Mouse (Mus musculus) hindbrain, postnatal 0 days (tissue): ENCODE results near the gene Myo1d. TPM values are rescaled to one million over a fixed set of nuclear protein-coding genes. Genes with fewer than 3 reads are reported as not detected.

Experiments used
- ATAC-seq: fragments of 200-750 bp; cut with Nextera tagmentation; 2 replicates; pipeline ENCODE4 v1.8.0; 2017; ENCODE audit warnings: mild to moderate bottlenecking, moderate TSS enrichment, moderate library complexity
- DNase-seq: peaks from one replicate; pipeline ENCODE4 v3.0.0-alpha.2; 2015; ENCODE audit warnings: low spot score
- H3K27ac ChIP-seq: fragments of 300-500 bp; sonication (generic); 2 replicates; pipeline ENCODE4 v1.5.1; 2014; ENCODE audit warnings: mild to moderate bottlenecking
- H3K27me3 ChIP-seq: fragments of 300-500 bp; sonication (generic); 2 replicates; pipeline ENCODE4 v1.6.1; 2014; ENCODE audit warnings: low read length, mixed read lengths; ENCODE audit not compliant: insufficient read depth
- H3K36me3 ChIP-seq: fragments of 300-500 bp; sonication (generic); 2 replicates; pipeline ENCODE4 v1.6.1; 2014; ENCODE audit warnings: low read length, mixed read lengths; ENCODE audit not compliant: insufficient read depth
- H3K4me1 ChIP-seq: fragments of 300-500 bp; sonication (generic); 2 replicates; pipeline ENCODE4 v1.6.1; 2014; ENCODE audit warnings: antibody characterized with exemption, low read length, mixed read lengths; ENCODE audit not compliant: insufficient read depth
- H3K4me2 ChIP-seq: fragments of 300-500 bp; sonication (generic); 2 replicates; pipeline ENCODE4 v1.6.1; 2014; ENCODE audit warnings: low read depth, mild to moderate bottlenecking, low read length, moderate library complexity, mixed read lengths
- H3K4me3 ChIP-seq: fragments of 300-500 bp; sonication (generic); 2 replicates; pipeline ENCODE4 v1.5.1; 2014; ENCODE audit warnings: low read length
- H3K9ac ChIP-seq: fragments of 300-500 bp; sonication (generic); replicated peaks from 2 replicates; pipeline ENCODE4 v1.6.1; 2014; ENCODE audit warnings: mild to moderate bottlenecking, low read length, moderate library complexity, mixed read lengths
- H3K9me3 ChIP-seq: fragments of 300-500 bp; sonication (generic); 2 replicates; pipeline ENCODE4 v1.6.1; 2016; ENCODE audit warnings: low read length, mixed read lengths
- CTCF ChIP-seq: IDR thresholded peaks from 2 replicates; pipeline ENCODE4 v1.5.1; 2016; ENCODE audit warnings: antibody characterized with exemption, control low read depth, low read depth
- WGBS: fragments of 180-500 bp; shearing (Covaris S2); extraction: QIAGEN DNeasy Blood & Tissue Kit; methylation state at CpG from one replicate; pipeline ENCODE4 v1.1.7; 2014; 5-methylcytosine and 5-hydroxymethylcytosine counted together
- polyA plus RNA-seq: library from polyadenylated mRNA; unstranded; fragments of >200 nt; fragmentation: Nextera tagmentation; extraction: Ambion mirVana; gene quantifications from 2 replicates; pipeline ENCODE4 v1.2.1, GENCODE M21; 2015
- total RNA-seq: library from RNA; depleted of rRNA; stranded (reverse); fragments of >200 nt; gene quantifications from 2 replicates; pipeline ENCODE4 v1.2.3, GENCODE M21; 2014

Myo1d gene
- total and polyA plus RNA-seq, 2 experiments from 2014 or later, result 1.8 to 2.6 TPM

DNA sequence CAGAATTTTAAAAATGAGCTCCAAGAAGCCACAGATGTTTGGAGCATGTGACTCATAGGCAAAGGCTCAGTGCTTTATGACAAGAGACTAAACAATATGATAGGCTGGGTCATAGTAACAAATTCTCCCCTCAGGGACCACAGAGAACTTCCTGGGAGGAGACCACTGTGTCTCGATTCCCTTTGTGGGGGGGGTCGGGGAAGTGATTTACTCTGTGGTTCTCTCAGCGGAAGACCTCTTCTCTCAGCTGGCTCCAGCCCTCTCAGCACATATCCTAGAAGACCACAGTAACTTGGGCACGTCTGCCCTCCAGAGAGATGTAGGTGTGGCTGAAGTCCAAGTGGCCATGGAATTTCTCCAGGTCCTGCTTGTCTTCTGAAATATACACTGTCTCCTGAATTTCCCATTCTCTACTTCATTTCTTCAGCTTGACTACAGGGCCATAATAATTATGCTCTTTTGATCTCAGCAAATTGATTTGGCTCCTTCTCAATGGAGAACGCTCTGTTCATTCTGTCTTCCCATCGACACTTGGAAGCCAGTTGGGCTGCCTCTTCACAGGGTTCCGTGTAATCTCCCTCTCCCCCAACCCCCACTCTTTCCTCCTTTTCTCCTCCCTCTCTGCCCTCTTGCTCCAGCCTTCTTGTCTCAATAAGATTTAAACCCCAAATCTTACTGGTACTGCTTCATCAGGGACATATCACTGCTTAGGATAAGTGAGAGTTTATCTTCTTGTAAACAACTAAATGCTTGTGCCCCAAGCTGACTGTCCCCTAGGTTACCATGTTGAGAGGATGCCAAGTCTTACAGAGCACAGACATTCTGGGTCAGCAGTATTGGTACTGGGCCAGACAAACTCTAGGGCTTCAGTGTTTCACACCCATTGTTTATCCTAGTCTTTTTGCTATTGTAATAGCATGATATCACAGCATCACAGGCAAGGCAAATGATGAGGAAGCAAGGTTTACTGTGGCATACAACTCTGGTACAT, 214.6 kb downstream of the Myo1d start:
- H3K4me1 ChIP-seq, result peaks cover 20% of the 10 kb centered on the region
- no peaks in the 10 kb centered on the region for H3K36me3 ChIP-seq
- ATAC-seq (peak; percentile 74; the same call in 1 of the 2 replicates), DNase-seq (peak; percentile 84)
- H3K4me2 ChIP-seq, result peak overlapping the region; percentile 3; the same call in 1 of the 2 replicates
- TF ChIP-seq CTCF, result no peak
- H3K4me3 ChIP-seq, result no peak overlapping the region
- H3K9ac ChIP-seq, result no peak overlapping the region
- no peaks in the 10 kb centered on the region for H3K27me3 ChIP-seq
- peak overlapping the region; percentile 57 for H3K27ac ChIP-seq
- no peaks in the 10 kb centered on the region for H3K9me3 ChIP-seq
- WGBS, result 29% methylated on average over 7 of the region's 7 CpGs

DNA sequence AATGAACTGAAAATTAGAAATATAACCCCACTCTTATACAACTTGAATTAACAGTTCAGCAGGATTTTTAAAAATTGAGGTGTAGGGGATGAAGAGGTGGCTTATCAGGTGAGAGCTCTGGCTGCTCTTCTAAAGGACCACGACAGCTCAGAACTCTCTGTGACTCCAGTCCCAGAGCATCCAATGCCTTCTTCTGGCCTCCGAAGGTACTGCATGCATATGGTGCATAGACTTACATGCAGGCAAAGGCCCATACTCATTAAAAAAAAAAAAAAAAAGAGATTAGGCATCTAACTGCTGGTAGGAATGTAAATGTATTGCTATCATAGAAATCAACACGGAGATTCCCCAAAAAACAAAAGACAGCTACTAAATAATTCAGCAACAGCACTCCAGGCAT, 217.3 kb downstream of the Myo1d start:
- peak; percentile 69 for TF ChIP-seq CTCF
- Histone ChIP-seq H3K9ac (no peak overlapping the region), H3K27ac (no peak overlapping the region), H3K4me3 (no peak overlapping the region), H3K9me3 (no peaks in the 10 kb centered on the region), H3K27me3 (no peaks in the 10 kb centered on the region), H3K36me3 (no peaks in the 10 kb centered on the region), H3K4me1 (peaks cover 20% of the 10 kb centered on the region), H3K4me2 (no peak overlapping the region)
- DNase-seq, result peak; percentile 61
- ATAC-seq, result no peak
- WGBS, result 38% methylated on average over 3 of the region's 3 CpGs

DNA sequence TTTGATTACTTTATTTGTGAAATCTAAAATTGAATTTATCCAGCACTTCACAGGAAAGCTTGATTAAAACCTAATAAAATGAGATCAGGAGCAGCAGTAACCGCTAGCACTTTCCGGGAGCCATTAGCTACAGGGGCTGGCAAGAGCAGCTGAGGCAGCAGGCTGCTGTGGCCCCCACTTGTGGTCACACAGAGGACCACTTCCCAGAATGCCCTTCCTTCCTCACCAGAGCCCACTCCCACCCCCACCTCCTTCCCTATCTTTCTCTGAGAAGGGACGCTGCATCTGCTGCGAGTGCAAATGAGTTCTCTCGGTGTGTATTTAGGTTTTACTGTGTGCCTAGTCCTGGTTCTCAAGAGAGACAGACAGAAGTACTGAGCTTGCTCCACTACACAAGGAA, 219.1 kb downstream of the Myo1d start:
- no peak overlapping the region for H3K4me2 ChIP-seq
- H3K9ac ChIP-seq, result no peak overlapping the region
- H3K27ac ChIP-seq, result no peak overlapping the region
- no peaks in the 10 kb centered on the region for H3K27me3 ChIP-seq
- no peaks in the 10 kb centered on the region for H3K9me3 ChIP-seq
- H3K4me1 ChIP-seq, result peaks cover 7% of the 10 kb centered on the region
- H3K36me3 ChIP-seq, result no peaks in the 10 kb centered on the region
- TF ChIP-seq CTCF, result no peak
- no peak for ATAC-seq
- no peak overlapping the region for H3K4me3 ChIP-seq
- WGBS, result 70% methylated on average over 5 of the region's 5 CpGs
- DNase-seq, result no peak

DNA sequence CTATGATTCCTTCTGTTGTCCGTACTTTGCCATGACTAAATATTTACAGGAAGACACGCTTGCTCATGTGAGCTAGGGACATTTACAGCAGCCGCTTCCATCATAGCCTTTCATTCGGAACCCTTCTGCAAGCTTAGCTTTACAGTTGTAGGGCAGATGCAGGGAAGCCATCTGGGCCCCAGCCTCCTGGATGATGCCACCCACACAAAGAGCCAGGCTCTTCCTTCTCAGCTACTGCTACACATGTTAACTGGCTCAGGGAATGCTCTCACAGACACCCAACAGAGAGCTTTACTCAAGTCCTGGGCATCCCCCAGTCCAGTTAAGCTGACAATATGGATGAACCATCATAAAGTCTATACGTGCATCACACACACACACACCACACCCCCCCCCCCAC, 224.4 kb downstream of the Myo1d start:
- DNase-seq (no peak), ATAC-seq (no peak)
- TF ChIP-seq CTCF, result no peak
- H3K9me3 ChIP-seq, result no peaks in the 10 kb centered on the region
- H3K27me3 ChIP-seq, result no peaks in the 10 kb centered on the region
- H3K27ac ChIP-seq, result no peak overlapping the region
- H3K36me3 ChIP-seq, result no peaks in the 10 kb centered on the region
- 94% methylated on average over 5 of the region's 5 CpGs for WGBS
- H3K4me3 ChIP-seq, result no peak overlapping the region
- no peak overlapping the region for H3K4me2 ChIP-seq
- no peak overlapping the region for H3K9ac ChIP-seq
- H3K4me1 ChIP-seq, result peaks cover 11% of the 10 kb centered on the region

DNA sequence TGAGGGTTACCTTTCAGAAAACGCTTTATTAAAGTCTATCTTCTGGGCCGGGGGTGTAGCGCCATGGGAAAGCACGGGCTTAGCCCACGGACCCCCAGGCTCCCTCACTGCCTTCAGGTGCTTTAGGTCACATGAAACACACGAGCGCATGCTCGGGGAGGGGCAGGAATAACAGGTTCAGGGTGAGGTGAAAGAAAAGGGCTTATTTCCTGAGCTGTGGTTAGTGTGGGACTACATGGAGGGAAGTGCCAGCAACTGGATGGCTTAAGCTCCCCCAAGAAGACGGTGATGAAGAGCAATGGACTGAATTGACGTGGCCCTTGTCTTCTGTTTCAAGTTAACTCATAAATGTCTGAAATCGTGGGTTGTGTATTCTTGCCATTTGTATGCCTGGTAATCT, 226.8 kb downstream of the Myo1d start:
- WGBS, result 88% methylated on average over 11 of the region's 11 CpGs
- no peak for TF ChIP-seq CTCF
- no peak for ATAC-seq

DNA sequence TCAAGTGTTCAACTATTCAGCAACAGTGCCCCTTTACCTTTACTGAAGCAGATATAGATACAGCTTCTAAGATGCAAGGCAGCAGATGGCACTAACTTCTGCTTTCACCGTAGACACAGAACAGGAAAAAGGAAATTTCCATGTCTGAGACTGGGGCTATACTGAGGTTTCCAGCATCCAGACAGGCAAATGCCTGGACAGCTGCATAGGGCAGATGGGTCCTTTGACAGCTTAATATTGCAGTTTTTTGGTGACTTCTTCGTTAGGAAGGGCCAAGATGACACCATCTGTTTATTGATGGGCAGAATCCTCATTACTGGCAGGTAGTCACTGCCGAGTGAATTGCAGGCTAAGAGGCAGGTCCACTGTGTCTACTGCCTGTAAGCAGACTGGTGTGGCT, 228.2 kb downstream of the Myo1d start:
- H3K4me1 ChIP-seq, result peaks cover 17% of the 10 kb centered on the region
- no peaks in the 10 kb centered on the region for H3K36me3 ChIP-seq
- H3K27ac ChIP-seq, result peak overlapping the region; percentile 69
- no peak for ATAC-seq
- no peak overlapping the region for H3K4me3 ChIP-seq
- no peak overlapping the region for H3K4me2 ChIP-seq
- no peak for TF ChIP-seq CTCF
- no peaks in the 10 kb centered on the region for H3K27me3 ChIP-seq
- H3K9ac ChIP-seq, result no peak overlapping the region; the same call in 1 of the 2 replicates
- 20% methylated on average over 3 of the region's 3 CpGs for WGBS
- DNase-seq, result peak; percentile 58
- H3K9me3 ChIP-seq, result no peaks in the 10 kb centered on the region

More for the DNA sequence above, 226.8 kb downstream of the Myo1d start:
- Histone ChIP-seq H3K4me2 (no peak overlapping the region), H3K9me3 (no peaks in the 10 kb centered on the region), H3K4me1 (peaks cover 17% of the 10 kb centered on the region), H3K36me3 (no peaks in the 10 kb centered on the region), H3K27ac (no peak overlapping the region), H3K9ac (no peak overlapping the region), H3K27me3 (no peaks in the 10 kb centered on the region), H3K4me3 (no peak overlapping the region)
- DNase-seq, result no peak

DNA sequence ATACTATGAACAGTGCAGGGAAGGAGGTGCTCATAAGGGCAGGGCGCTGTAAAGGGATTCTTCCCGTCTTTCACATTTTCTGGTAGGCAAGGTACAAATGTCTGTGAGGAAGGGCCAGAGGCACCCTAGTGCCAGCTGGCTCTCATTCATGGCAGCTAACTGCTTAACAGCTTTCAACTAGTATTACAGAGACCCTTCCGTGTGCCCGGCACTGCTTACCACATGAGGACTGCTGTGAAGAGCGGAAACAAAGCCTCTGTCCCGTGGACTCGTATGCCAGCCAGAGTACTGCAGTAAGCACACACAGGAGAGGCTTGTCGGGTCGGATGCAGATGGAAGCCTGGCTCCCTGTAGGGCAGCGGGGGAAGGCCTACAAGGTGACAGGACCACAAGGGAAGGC, 229.6 kb downstream of the Myo1d start:
- no peak overlapping the region for H3K4me3 ChIP-seq
- H3K4me2 ChIP-seq, result 0 out of 2 replicates have a peak overlapping the region, but pooled peaks have one; percentile 5
- peak overlapping the region; percentile 45; the same call in 1 of the 2 replicates for H3K27ac ChIP-seq
- no peak for TF ChIP-seq CTCF
- no peaks in the 10 kb centered on the region for H3K9me3 ChIP-seq
- H3K4me1 ChIP-seq, result peaks cover 17% of the 10 kb centered on the region
- no peak overlapping the region for H3K9ac ChIP-seq
- no peaks in the 10 kb centered on the region for H3K36me3 ChIP-seq
- no peaks in the 10 kb centered on the region for H3K27me3 ChIP-seq
- ATAC-seq (peak; percentile 35; the same call in 1 of the 2 replicates), DNase-seq (peak; percentile 59)
- WGBS, result 38% methylated on average over 10 of the region's 10 CpGs
